Mouse (Mus musculus) neural tube, postnatal 0 days (tissue): Measurements from ENCODE around the gene 5530401A14Rik. TPM values are rescaled to one million over a fixed set of nuclear protein-coding genes. Genes with fewer than 3 reads are reported as not detected.

ENCODE experiments used
- polyA plus RNA-seq: library from polyadenylated mRNA; unstranded; fragments of >200 nt; fragmentation: Nextera tagmentation; extraction: Ambion mirVana; gene quantifications from 2 replicates; pipeline ENCODE4 v1.2.1, GENCODE M21; 2015

5530401A14Rik gene
- polyA plus RNA-seq = 0.71 and 1.4 TPM in 2 replicates

GRCm38 (mm10) chr11:81860250-81860972 is at the start of gene 5530401A14Rik:
Gene 5530401A14Rik, plus strand, starts transcription at chr11:81860673.

Other genes starting within 250 kb of the 5530401A14Rik start
- 31.0 and 31.6 TPM in 2 replicates for gene Asic2, start 107.8 kb downstream of the 5530401A14Rik start, polyA plus RNA-seq
- gene Ccl2, start 174.9 kb downstream of the 5530401A14Rik start, polyA plus RNA-seq = 2.2 and 2.6 TPM in 2 replicates
- gene Gm17268, start 177.9 kb downstream of the 5530401A14Rik start, polyA plus RNA-seq = not detected in 2 replicates
- gene Ccl7, start 185.0 kb downstream of the 5530401A14Rik start, polyA plus RNA-seq = 2.5 and 3.0 TPM in 2 replicates
- gene Ccl11, start 197.2 kb downstream of the 5530401A14Rik start, polyA plus RNA-seq = 2.4 and 3.0 TPM in 2 replicates
- 5.9 and 9.2 TPM in 2 replicates for gene Ccl12, start 241.2 kb downstream of the 5530401A14Rik start, polyA plus RNA-seq